Comparison of ENCODE assay signal across 22 mouse cellular contexts in genomic region chr1:134460294-134461284, GRCm38 (mm10). TPM values are rescaled to one million over a fixed set of nuclear protein-coding genes. Genes with fewer than 3 reads are reported as not detected.
DNase-seq lines count a peak whose midpoint lies in the region; ATAC-seq and TF ChIP-seq lines count a peak whose summit lies in the region.
"Had no signal": no experiment of that assay in that cellular context is flagged by ENCODE, and none has a peak within 500 bp of the region (broad histone marks: within the 10 kb centered on the region; RNA-seq: fewer than 3 reads in every experiment).

No protein-coding gene starts in this region.

- H3K27me3 ChIP-seq in spleen, adult 2 months (ENCODE audit: control insufficient read depth, insufficient read depth, low read length) = no peaks in the 10 kb centered on the region
- H3K27me3 ChIP-seq in liver, embryonic 16.5 days (ENCODE audit: control insufficient read depth, insufficient read depth, low read depth, low read length) = no peaks in the 10 kb centered on the region
- H3K27me3 ChIP-seq in stomach, embryonic 15.5 days (replicated peaks) = no peaks in the 10 kb centered on the region
- H3K27me3 ChIP-seq in midbrain, embryonic 13.5 days = no peaks in the 10 kb centered on the region
- H3K27me3 ChIP-seq in hindbrain, embryonic 16.5 days (replicated peaks; ENCODE audit: control insufficient read depth, insufficient read depth, low read length) = no peaks in the 10 kb centered on the region
- H3K27me3 ChIP-seq: forebrain, embryonic 15.5 days; limb, embryonic 12.5 days; lung, embryonic 15.5 days; neural tube, embryonic 13.5 days had no signal

- H3K27ac ChIP-seq in spleen, adult 2 months (ENCODE audit: insufficient read depth, low read length) = peak overlapping the region; percentile 40; the same call in 1 of the 2 replicates
- peak overlapping the region; percentile 96 for H3K27ac ChIP-seq in liver, embryonic 16.5 days (ENCODE audit: low read length)
- no peak overlapping the region for H3K27ac ChIP-seq in stomach, embryonic 15.5 days
- H3K27ac ChIP-seq in midbrain, embryonic 13.5 days = no peak overlapping the region
- H3K27ac ChIP-seq in hindbrain, embryonic 16.5 days (ENCODE audit: low read depth, low read length) = no peak overlapping the region
- H3K27ac ChIP-seq: embryonic facial prominence, embryonic 10.5 days; forebrain, embryonic 15.5 days; hindbrain, embryonic 10.5 days; limb, embryonic 12.5 days; lung, embryonic 15.5 days; neural tube, embryonic 13.5 days had no signal

- peaks cover 4% of the 10 kb centered on the region; the same call in 1 of the 2 replicates for H3K4me1 ChIP-seq in spleen, adult 2 months (ENCODE audit: control insufficient read depth, insufficient read depth, insufficient read length)
- peaks cover 38% of the 10 kb centered on the region for H3K4me1 ChIP-seq in liver, embryonic 16.5 days (ENCODE audit: control insufficient read depth, low read depth, low read length)
- peaks cover 4% of the 10 kb centered on the region; the same call in 1 of the 2 replicates for H3K4me1 ChIP-seq in stomach, embryonic 15.5 days
- H3K4me1 ChIP-seq in midbrain, embryonic 13.5 days (replicated peaks) = peaks cover 15% of the 10 kb centered on the region
- peaks cover 7% of the 10 kb centered on the region for H3K4me1 ChIP-seq in hindbrain, embryonic 16.5 days (ENCODE audit: control insufficient read depth, insufficient read depth, low read depth, low read length)

- no peaks in the 10 kb centered on the region for H3K9me3 ChIP-seq in liver, embryonic 16.5 days (replicated peaks; ENCODE audit: control insufficient read depth, low read length)
- no peaks in the 10 kb centered on the region for H3K9me3 ChIP-seq in stomach, embryonic 15.5 days
- H3K9me3 ChIP-seq in midbrain, embryonic 13.5 days = no peaks in the 10 kb centered on the region
- H3K9me3 ChIP-seq in hindbrain, embryonic 16.5 days (ENCODE audit: control insufficient read depth, low read length) = no peaks in the 10 kb centered on the region
- H3K9me3 ChIP-seq: embryonic facial prominence, embryonic 10.5 days; forebrain, embryonic 15.5 days; G1E; hindbrain, embryonic 10.5 days; limb, embryonic 12.5 days; lung, embryonic 15.5 days; neural tube, embryonic 13.5 days had no signal

- H3K4me3 ChIP-seq in spleen, adult 2 months (ENCODE audit: extremely low read depth, insufficient read depth, insufficient read length) = no peak overlapping the region
- peak overlapping the region; percentile 25; the same call in 1 of the 2 replicates for H3K4me3 ChIP-seq in liver, embryonic 16.5 days (ENCODE audit: low read depth, low read length)
- no peak overlapping the region for H3K4me3 ChIP-seq in stomach, embryonic 15.5 days (replicated peaks)
- H3K4me3 ChIP-seq in midbrain, embryonic 13.5 days (replicated peaks) = no peak overlapping the region
- H3K4me3 ChIP-seq in hindbrain, embryonic 16.5 days (ENCODE audit: low read length) = no peak overlapping the region
- H3K4me3 ChIP-seq: embryonic facial prominence, embryonic 10.5 days; forebrain, embryonic 15.5 days; hindbrain, embryonic 10.5 days; limb, embryonic 12.5 days; lung, embryonic 15.5 days; neural tube, embryonic 13.5 days had no signal

- no peak for TF ChIP-seq CTCF in spleen, adult 2 months (IDR thresholded peaks at IDR 0.05; ENCODE audit: extremely low read depth, insufficient read depth, insufficient read length, insufficient replicate concordance)

- no peak for TF ChIP-seq POLR2A in spleen, adult 2 months (IDR thresholded peaks at IDR 0.05; ENCODE audit: low read depth, low read length)

- peak overlapping the region; percentile 49 for H3K9ac ChIP-seq in liver, embryonic 16.5 days (ENCODE audit: low read depth, low read length)
- no peak overlapping the region for H3K9ac ChIP-seq in stomach, embryonic 15.5 days
- no peak overlapping the region for H3K9ac ChIP-seq in midbrain, embryonic 13.5 days (replicated peaks)
- no peak overlapping the region for H3K9ac ChIP-seq in hindbrain, embryonic 16.5 days (ENCODE audit: low read depth, low read length)
- H3K9ac ChIP-seq: forebrain, embryonic 15.5 days; limb, embryonic 12.5 days; lung, embryonic 15.5 days; neural tube, embryonic 13.5 days had no signal

- H3K36me3 ChIP-seq in spleen, adult 2 months (ENCODE audit: control insufficient read depth, insufficient read depth, low read length) = peaks cover 15% of the 10 kb centered on the region
- peaks cover 38% of the 10 kb centered on the region for H3K36me3 ChIP-seq in liver, embryonic 16.5 days (ENCODE audit: control insufficient read depth, insufficient read depth)
- peaks cover 22% of the 10 kb centered on the region; the same call in 1 of the 2 replicates for H3K36me3 ChIP-seq in stomach, embryonic 15.5 days
- H3K36me3 ChIP-seq in midbrain, embryonic 13.5 days = peaks cover 60% of the 10 kb centered on the region
- H3K36me3 ChIP-seq in hindbrain, embryonic 16.5 days (ENCODE audit: control insufficient read depth, insufficient read depth, low read length) = peaks cover 22% of the 10 kb centered on the region

- no peak for DNase-seq in spleen, adult 2 months (ENCODE audit: low read depth in 1 of 2, low spot score in 2 of 2)
- no peak for DNase-seq in spleen, adult 18-20 months
- no peak for DNase-seq in right cerebral cortex, postnatal 10 days (ENCODE audit: low spot score in 2 of 2)
- DNase-seq: adrenal gland, postnatal 25 days; cerebellum, adult 8-10 months; gastrocnemius, postnatal 25 days; lung, postnatal 4 days; right cerebral cortex, postnatal 14 days; thymus, adult 2 months had no signal

- WGBS in spleen, adult 2 months = 68% methylated on average over 1 of the region's 1 CpGs
- 15% methylated on average over 1 of the region's 1 CpGs for WGBS in liver, embryonic 16.5 days (ENCODE audit: insufficient replicate concordance)
- 86% methylated on average over 1 of the region's 1 CpGs for WGBS in stomach, embryonic 15.5 days
- WGBS in midbrain, embryonic 13.5 days = 96% methylated on average over 1 of the region's 1 CpGs
- WGBS in hindbrain, embryonic 16.5 days = 95% methylated on average over 1 of the region's 1 CpGs

- H3K4me2 ChIP-seq in liver, embryonic 16.5 days (ENCODE audit: low read depth, low read length) = peak overlapping the region; percentile 59
- no peak overlapping the region for H3K4me2 ChIP-seq in stomach, embryonic 15.5 days
- no peak overlapping the region for H3K4me2 ChIP-seq in midbrain, embryonic 13.5 days (replicated peaks)
- H3K4me2 ChIP-seq in hindbrain, embryonic 16.5 days (ENCODE audit: low read length) = no peak overlapping the region
- H3K4me2 ChIP-seq: forebrain, embryonic 15.5 days; limb, embryonic 12.5 days; lung, embryonic 15.5 days; midbrain, embryonic 11.5 days; neural tube, embryonic 13.5 days had no signal

- ATAC-seq in erythroid progenitor cell, adult 5-6 weeks (replicated peaks; ENCODE audit: low FRiP score, poor library complexity, severe bottlenecking) = peak; percentile 94
- peak; percentile 98 for ATAC-seq in liver, embryonic 16.5 days (ENCODE audit: low read depth)
- ATAC-seq in stomach, embryonic 15.5 days (ENCODE audit: insufficient read depth, low FRiP score, low read depth) = peak; percentile 89; the same call in 1 of the 2 replicates
- ATAC-seq in midbrain, embryonic 13.5 days = no peak
- no peak for ATAC-seq in hindbrain, embryonic 16.5 days
- ATAC-seq: forebrain, embryonic 15.5 days had no signal

RNA-seq across cellular contexts. Expression of gene Klhl12, which starts 5.3 kb away (rescaled TPM):
- polyA plus RNA-seq in spleen, adult 2 months (2012; rRNA removed) = 4.8 and 5.9 TPM in 2 replicates
- 134 TPM in 2 replicates for total RNA-seq in erythroid progenitor cell, adult 5-6 weeks (2015; ENCODE audit: low replicate concordance)
- 126 and 208 TPM in 2 replicates for total RNA-seq in erythroid progenitor cell, adult 5-6 weeks (2017; ENCODE audit: low replicate concordance)
- polyA plus RNA-seq in liver, embryonic 16.5 days (2015; fragmentation: Nextera tagmentation; extraction: Ambion mirVana) = 33.5 and 34.9 TPM in 2 replicates
- 24.0 and 24.2 TPM in 2 replicates for polyA plus RNA-seq in stomach, embryonic 15.5 days (2015; fragmentation: Nextera tagmentation; extraction: Ambion mirVana)
- polyA plus RNA-seq in midbrain, embryonic 13.5 days (2015; fragmentation: Nextera tagmentation; extraction: Ambion mirVana) = 32.1 and 32.3 TPM in 2 replicates
- 38.6 and 40.4 TPM in 2 replicates for polyA plus RNA-seq in hindbrain, embryonic 16.5 days (2015; fragmentation: Nextera tagmentation; extraction: Ambion mirVana)

RNA-seq across cellular contexts. Expression of gene Rabif, which starts 33.9 kb away (rescaled TPM):
- polyA plus RNA-seq in spleen, adult 2 months (2012; rRNA removed) = 8.6 and 9.4 TPM in 2 replicates
- total RNA-seq in erythroid progenitor cell, adult 5-6 weeks (2015; ENCODE audit: low replicate concordance) = 15.5 and 18.4 TPM in 2 replicates
- 3.6 and 11.7 TPM in 2 replicates for total RNA-seq in erythroid progenitor cell, adult 5-6 weeks (2017; ENCODE audit: low replicate concordance)
- 15.0 and 15.8 TPM in 2 replicates for polyA plus RNA-seq in liver, embryonic 16.5 days (2015; fragmentation: Nextera tagmentation; extraction: Ambion mirVana)
- 37.2 and 42.7 TPM in 2 replicates for polyA plus RNA-seq in stomach, embryonic 15.5 days (2015; fragmentation: Nextera tagmentation; extraction: Ambion mirVana)
- polyA plus RNA-seq in midbrain, embryonic 13.5 days (2015; fragmentation: Nextera tagmentation; extraction: Ambion mirVana) = 54.9 and 59.4 TPM in 2 replicates
- 78.8 and 81.5 TPM in 2 replicates for polyA plus RNA-seq in hindbrain, embryonic 16.5 days (2015; fragmentation: Nextera tagmentation; extraction: Ambion mirVana)

RNA-seq across cellular contexts. Expression of gene Adipor1, which starts 45.4 kb away (rescaled TPM):
- polyA plus RNA-seq in spleen, adult 2 months (2012; rRNA removed) = 106 and 122 TPM in 2 replicates
- 151 and 153 TPM in 2 replicates for total RNA-seq in erythroid progenitor cell, adult 5-6 weeks (2015; ENCODE audit: low replicate concordance)
- 114 and 119 TPM in 2 replicates for total RNA-seq in erythroid progenitor cell, adult 5-6 weeks (2017; ENCODE audit: low replicate concordance)
- 163 and 174 TPM in 2 replicates for polyA plus RNA-seq in liver, embryonic 16.5 days (2015; fragmentation: Nextera tagmentation; extraction: Ambion mirVana)
- polyA plus RNA-seq in stomach, embryonic 15.5 days (2015; fragmentation: Nextera tagmentation; extraction: Ambion mirVana) = 82.5 and 93.6 TPM in 2 replicates
- 63.5 and 68.2 TPM in 2 replicates for polyA plus RNA-seq in midbrain, embryonic 13.5 days (2015; fragmentation: Nextera tagmentation; extraction: Ambion mirVana)
- 87.0 and 89.4 TPM in 2 replicates for polyA plus RNA-seq in hindbrain, embryonic 16.5 days (2015; fragmentation: Nextera tagmentation; extraction: Ambion mirVana)

RNA-seq across cellular contexts. Expression of gene Cyb5r1, which starts 55.2 kb away (rescaled TPM):
- polyA plus RNA-seq in spleen, adult 2 months (2012; rRNA removed) = 46.0 and 46.4 TPM in 2 replicates
- 22.3 and 39.0 TPM in 2 replicates for total RNA-seq in erythroid progenitor cell, adult 5-6 weeks (2015; ENCODE audit: low replicate concordance)
- 12.9 and 30.3 TPM in 2 replicates for total RNA-seq in erythroid progenitor cell, adult 5-6 weeks (2017; ENCODE audit: low replicate concordance)
- polyA plus RNA-seq in liver, embryonic 16.5 days (2015; fragmentation: Nextera tagmentation; extraction: Ambion mirVana) = 18.3 and 19.2 TPM in 2 replicates
- polyA plus RNA-seq in stomach, embryonic 15.5 days (2015; fragmentation: Nextera tagmentation; extraction: Ambion mirVana) = 38.5 and 40.1 TPM in 2 replicates
- polyA plus RNA-seq in midbrain, embryonic 13.5 days (2015; fragmentation: Nextera tagmentation; extraction: Ambion mirVana) = 16.9 and 18.2 TPM in 2 replicates
- 15.2 and 15.8 TPM in 2 replicates for polyA plus RNA-seq in hindbrain, embryonic 16.5 days (2015; fragmentation: Nextera tagmentation; extraction: Ambion mirVana)

Comparison
In these comparisons a context has a peak if more than half of its experiments do, and no peak if none do; other contexts are left out.
1. H3K27ac ChIP-seq: peak in spleen, adult 2 months (single experiment) and liver, embryonic 16.5 days (single experiment); none in stomach, embryonic 15.5 days (single experiment), midbrain, embryonic 13.5 days (single experiment) and hindbrain, embryonic 16.5 days (single experiment).
2. ATAC-seq: peak in erythroid progenitor cell, adult 5-6 weeks (single experiment), liver, embryonic 16.5 days (single experiment) and stomach, embryonic 15.5 days (single experiment); none in midbrain, embryonic 13.5 days (single experiment) and hindbrain, embryonic 16.5 days (single experiment).